23 mouse cellular contexts compared by ENCODE assay signal in the genomic region with DNA sequence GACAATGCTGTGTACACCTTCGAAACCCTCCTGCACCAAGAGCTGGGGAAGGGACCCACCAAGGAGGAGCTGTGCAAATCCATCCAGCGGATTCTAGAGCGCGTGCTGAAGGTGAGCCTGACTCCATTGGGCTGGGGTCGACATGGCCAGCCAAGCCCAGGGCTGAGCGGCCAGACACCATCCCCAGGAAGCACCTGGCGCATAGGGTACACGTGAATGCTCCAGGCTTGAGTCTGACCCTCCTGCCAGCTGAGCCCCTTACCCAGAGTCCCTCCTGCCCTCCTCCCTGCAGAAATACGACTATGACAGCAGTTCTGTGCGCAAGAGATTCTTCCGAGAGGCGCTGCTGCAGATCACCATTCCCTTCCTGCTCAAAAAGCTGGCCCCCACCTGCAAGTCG.
"Had no signal": no experiment of that assay in that cellular context is flagged by ENCODE, and none has a peak within 500 bp of the region (broad histone marks: within the 10 kb centered on the region; RNA-seq: fewer than 3 reads in every experiment).

No protein-coding gene starts in this region.

- H3K9me3 ChIP-seq: heart, embryonic 12.5 days; hindbrain, embryonic 10.5 days; hindbrain, embryonic 12.5 days; intestine, embryonic 15.5 days; limb, embryonic 13.5 days; limb, embryonic 15.5 days; liver, embryonic 12.5 days had no signal

- H3K27me3 ChIP-seq: heart, embryonic 12.5 days; hindbrain, embryonic 12.5 days; intestine, embryonic 15.5 days; limb, embryonic 13.5 days; limb, embryonic 15.5 days; liver, embryonic 12.5 days had no signal

- DNase-seq: gastrocnemius, postnatal 10 days; gastrocnemius, postnatal 25 days; heart, adult 2 months; heart, postnatal 10 days; heart, postnatal 4 days; kidney, adult 18-20 months; kidney, adult 8-10 months; kidney, postnatal 10 days; kidney, postnatal 25 days; kidney, postnatal 4 days had no signal

- H3K27ac ChIP-seq: heart, adult 2 months; hindbrain, embryonic 10.5 days; hindbrain, embryonic 12.5 days; hindbrain, embryonic 14.5 days; intestine, embryonic 15.5 days; left cerebral cortex, adult 2 months; limb, embryonic 13.5 days; limb, embryonic 15.5 days; liver, embryonic 12.5 days had no signal

- H3K4me2 ChIP-seq: heart, embryonic 12.5 days; hindbrain, embryonic 12.5 days; hindbrain, embryonic 14.5 days; intestine, embryonic 15.5 days; limb, embryonic 13.5 days; limb, embryonic 15.5 days; liver, embryonic 12.5 days had no signal

- H3K4me3 ChIP-seq: heart, adult 2 months; heart, embryonic 12.5 days; hindbrain, embryonic 10.5 days; hindbrain, embryonic 12.5 days; intestine, embryonic 15.5 days; layer of hippocampus, adult 2 months; left cerebral cortex, adult 2 months; limb, embryonic 13.5 days; limb, embryonic 15.5 days; liver, embryonic 12.5 days had no signal

- H3K9ac ChIP-seq: heart, embryonic 12.5 days; hindbrain, embryonic 12.5 days; hindbrain, embryonic 14.5 days; intestine, embryonic 15.5 days; limb, embryonic 13.5 days; limb, embryonic 15.5 days; liver, embryonic 12.5 days had no signal

- H3K4me1 ChIP-seq: hindbrain, embryonic 12.5 days; intestine, embryonic 15.5 days had no signal

- ATAC-seq: hindbrain, embryonic 16.5 days; inflammation-experienced regulatory T-cells, adult 6 months; intestine, embryonic 15.5 days; intestine, postnatal 0 days; liver, embryonic 12.5 days had no signal
